Mouse (Mus musculus): Measurements from ENCODE around the gene Chn2. TPM values are rescaled to one million over a fixed set of nuclear protein-coding genes. Genes with fewer than 3 reads are reported as not detected.
A peak's percentile ranks its signal among the peaks of the same experiment; 100 is the strongest.

The Chn2 gene
- polyA plus RNA-seq, 1 experiment from 2014 or later = 16.8 TPM

- Histone ChIP-seq H3K27me3 (ENCODE audit: insufficient read depth, low read length) (no peaks in the 10 kb centered on the region), H3K4me1 (replicated peaks; ENCODE audit: insufficient read depth, low read length) (peaks cover 8% of the 10 kb centered on the region), H3K4me2 (ENCODE audit: low read length) (no peak overlapping the region), H3K9ac (ENCODE audit: low read depth, low read length) (no peak overlapping the region), H3K27ac (no peak overlapping the region), H3K4me3 (replicated peaks; ENCODE audit: low read depth, low read length) (no peak overlapping the region), H3K9me3 (replicated peaks; ENCODE audit: low read length) (no peaks in the 10 kb centered on the region), H3K36me3 (ENCODE audit: insufficient read depth, low read length) (no peaks in the 10 kb centered on the region)
- 84% methylated on average over 14 of the region's 14 CpGs for WGBS
- no peak for TF ChIP-seq CTCF (IDR thresholded peaks at IDR 0.05; ENCODE audit: low read depth)
- ATAC-seq (replicated peaks; ENCODE audit: low FRiP score, low read depth) (no peak), DNase-seq (ENCODE audit: low spot score) (no peak)
These were observed 180.8 kb downstream of the Chn2 start for GRCm38 (mm10) chr6:54220124-54220523.

- Histone ChIP-seq H3K4me1 (replicated peaks; ENCODE audit: insufficient read depth, low read length) (peaks cover 17% of the 10 kb centered on the region), H3K27ac (no peak overlapping the region), H3K27me3 (ENCODE audit: insufficient read depth, low read length) (no peaks in the 10 kb centered on the region), H3K36me3 (ENCODE audit: insufficient read depth, low read length) (no peaks in the 10 kb centered on the region), H3K4me3 (replicated peaks; ENCODE audit: low read depth, low read length) (no peak overlapping the region), H3K9me3 (replicated peaks; ENCODE audit: low read length) (no peaks in the 10 kb centered on the region), H3K9ac (ENCODE audit: low read depth, low read length) (no peak overlapping the region), H3K4me2 (ENCODE audit: low read length) (no peak overlapping the region)
- ATAC-seq (replicated peaks; ENCODE audit: low FRiP score, low read depth) = no peak
- no peak for TF ChIP-seq CTCF (IDR thresholded peaks at IDR 0.05; ENCODE audit: low read depth)
- WGBS = 78% methylated on average over 4 of the region's 4 CpGs
- no peak for DNase-seq (ENCODE audit: low spot score)
These were observed 184.2 kb downstream of the Chn2 start for GRCm38 (mm10) chr6:54223529-54223928.

GRCm38 (mm10) chr6:54224325-54224724 is 185.0 kb downstream of the Chn2 start:
- Histone ChIP-seq H3K36me3 (ENCODE audit: insufficient read depth, low read length) (no peaks in the 10 kb centered on the region), H3K9ac (ENCODE audit: low read depth, low read length) (no peak overlapping the region), H3K4me1 (replicated peaks; ENCODE audit: insufficient read depth, low read length) (peaks cover 20% of the 10 kb centered on the region), H3K9me3 (replicated peaks; ENCODE audit: low read length) (no peaks in the 10 kb centered on the region), H3K27me3 (ENCODE audit: insufficient read depth, low read length) (no peaks in the 10 kb centered on the region), H3K4me2 (ENCODE audit: low read length) (peak overlapping the region; percentile 11), H3K4me3 (replicated peaks; ENCODE audit: low read depth, low read length) (no peak overlapping the region), H3K27ac (no peak overlapping the region)
- DNase-seq (ENCODE audit: low spot score) = no peak
- 0 out of 2 replicates have a peak, but pooled peaks have one; percentile 3 for ATAC-seq (replicated peaks; ENCODE audit: low FRiP score, low read depth)
- TF ChIP-seq CTCF (IDR thresholded peaks at IDR 0.05; ENCODE audit: low read depth) = no peak
- 44% methylated on average over 11 of the region's 11 CpGs for WGBS

GRCm38 (mm10) chr6:54225327-54225726 is 186.0 kb downstream of the Chn2 start:
- DNase-seq (ENCODE audit: low spot score) = peak; percentile 83
- Histone ChIP-seq H3K36me3 (ENCODE audit: insufficient read depth, low read length) (no peaks in the 10 kb centered on the region), H3K4me3 (replicated peaks; ENCODE audit: low read depth, low read length) (no peak overlapping the region), H3K4me1 (replicated peaks; ENCODE audit: insufficient read depth, low read length) (peaks cover 20% of the 10 kb centered on the region), H3K27ac (no peak overlapping the region), H3K9ac (ENCODE audit: low read depth, low read length) (no peak overlapping the region), H3K9me3 (replicated peaks; ENCODE audit: low read length) (no peaks in the 10 kb centered on the region), H3K27me3 (ENCODE audit: insufficient read depth, low read length) (no peaks in the 10 kb centered on the region), H3K4me2 (ENCODE audit: low read length) (no peak overlapping the region)
- 39% methylated on average over 4 of the region's 4 CpGs for WGBS
- TF ChIP-seq CTCF (IDR thresholded peaks at IDR 0.05; ENCODE audit: low read depth) = peak; percentile 63
- ATAC-seq (replicated peaks; ENCODE audit: low FRiP score, low read depth) = no peak

GRCm38 (mm10) chr6:54227061-54227460 is 187.7 kb downstream of the Chn2 start:
- ATAC-seq (replicated peaks; ENCODE audit: low FRiP score, low read depth) (no peak), DNase-seq (ENCODE audit: low spot score) (no peak)
- H3K9me3 ChIP-seq (replicated peaks; ENCODE audit: low read length) = no peaks in the 10 kb centered on the region
- no peak for TF ChIP-seq CTCF (IDR thresholded peaks at IDR 0.05; ENCODE audit: low read depth)
- H3K4me3 ChIP-seq (replicated peaks; ENCODE audit: low read depth, low read length) = no peak overlapping the region
- no peak overlapping the region for H3K27ac ChIP-seq
- no peaks in the 10 kb centered on the region for H3K27me3 ChIP-seq (ENCODE audit: insufficient read depth, low read length)
- WGBS = 92% methylated on average over 3 of the region's 3 CpGs
- H3K4me1 ChIP-seq (replicated peaks; ENCODE audit: insufficient read depth, low read length) = peaks cover 20% of the 10 kb centered on the region
- H3K4me2 ChIP-seq (ENCODE audit: low read length) = no peak overlapping the region
- H3K9ac ChIP-seq (ENCODE audit: low read depth, low read length) = no peak overlapping the region
- no peaks in the 10 kb centered on the region for H3K36me3 ChIP-seq (ENCODE audit: insufficient read depth, low read length)

GRCm38 (mm10) chr6:54228421-54228820 is 189.1 kb downstream of the Chn2 start:
- 45% methylated on average over 9 of the region's 9 CpGs for WGBS
- no peaks in the 10 kb centered on the region for H3K36me3 ChIP-seq (ENCODE audit: insufficient read depth, low read length)
- no peak for TF ChIP-seq CTCF (IDR thresholded peaks at IDR 0.05; ENCODE audit: low read depth)
- H3K4me2 ChIP-seq (ENCODE audit: low read length) = no peak overlapping the region
- H3K27me3 ChIP-seq (ENCODE audit: insufficient read depth, low read length) = no peaks in the 10 kb centered on the region
- H3K9ac ChIP-seq (ENCODE audit: low read depth, low read length) = no peak overlapping the region
- peak overlapping the region; percentile 31; the same call in 1 of the 2 replicates for H3K27ac ChIP-seq
- ATAC-seq (replicated peaks; ENCODE audit: low FRiP score, low read depth) (peak; percentile 55), DNase-seq (ENCODE audit: low spot score) (peak; percentile 39)
- no peaks in the 10 kb centered on the region for H3K9me3 ChIP-seq (replicated peaks; ENCODE audit: low read length)
- H3K4me3 ChIP-seq (replicated peaks; ENCODE audit: low read depth, low read length) = no peak overlapping the region
- H3K4me1 ChIP-seq (replicated peaks; ENCODE audit: insufficient read depth, low read length) = peaks cover 20% of the 10 kb centered on the region

GRCm38 (mm10) chr6:54228874-54229273 is 189.5 kb downstream of the Chn2 start:
- Histone ChIP-seq H3K4me3 (replicated peaks; ENCODE audit: low read depth, low read length) (no peak overlapping the region), H3K27me3 (ENCODE audit: insufficient read depth, low read length) (no peaks in the 10 kb centered on the region), H3K27ac (peak overlapping the region; percentile 31; the same call in 1 of the 2 replicates), H3K4me1 (replicated peaks; ENCODE audit: insufficient read depth, low read length) (peaks cover 20% of the 10 kb centered on the region), H3K9ac (ENCODE audit: low read depth, low read length) (no peak overlapping the region), H3K36me3 (ENCODE audit: insufficient read depth, low read length) (no peaks in the 10 kb centered on the region), H3K4me2 (ENCODE audit: low read length) (no peak overlapping the region), H3K9me3 (replicated peaks; ENCODE audit: low read length) (no peaks in the 10 kb centered on the region)
- peak; percentile 93 for TF ChIP-seq CTCF (IDR thresholded peaks at IDR 0.05; ENCODE audit: low read depth)
- 3% methylated on average over 2 of the region's 2 CpGs for WGBS
- ATAC-seq (replicated peaks; ENCODE audit: low FRiP score, low read depth) (no peak; the same call in 1 of the 2 replicates), DNase-seq (ENCODE audit: low spot score) (peak; percentile 89)

Data from kidney, postnatal 0 days (tissue).